Mouse (Mus musculus) B cell, adult 2 months (primary cell): Measurements from ENCODE around the gene Pnpla1.

ENCODE experiments used
- DNase-seq, 2 experiments: peaks; one replicate each; pipeline ENCODE4 v3.0.0; 2022

The Pnpla1 gene

DNA sequence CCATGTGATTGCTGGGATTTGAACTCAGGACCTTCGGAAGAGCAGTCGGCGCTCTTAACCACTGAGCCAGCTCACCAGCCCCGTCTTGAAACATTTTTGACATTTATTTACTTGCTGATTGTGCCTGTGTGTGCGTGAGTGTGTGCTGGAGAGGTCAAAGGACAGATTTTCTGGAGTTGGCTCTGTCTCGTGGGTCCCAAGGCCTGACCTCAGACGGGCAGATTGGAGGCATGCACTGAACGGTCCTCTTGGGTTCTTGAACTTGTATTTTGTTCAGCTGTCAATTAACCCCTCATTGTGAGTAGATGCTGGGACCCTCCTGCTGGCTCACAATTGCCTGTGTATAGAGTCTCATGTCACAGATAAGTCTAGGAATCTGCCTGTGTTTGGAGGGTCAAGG lies 28.1 kb downstream of the Pnpla1 start:
- DNase-seq, result no peak

DNA sequence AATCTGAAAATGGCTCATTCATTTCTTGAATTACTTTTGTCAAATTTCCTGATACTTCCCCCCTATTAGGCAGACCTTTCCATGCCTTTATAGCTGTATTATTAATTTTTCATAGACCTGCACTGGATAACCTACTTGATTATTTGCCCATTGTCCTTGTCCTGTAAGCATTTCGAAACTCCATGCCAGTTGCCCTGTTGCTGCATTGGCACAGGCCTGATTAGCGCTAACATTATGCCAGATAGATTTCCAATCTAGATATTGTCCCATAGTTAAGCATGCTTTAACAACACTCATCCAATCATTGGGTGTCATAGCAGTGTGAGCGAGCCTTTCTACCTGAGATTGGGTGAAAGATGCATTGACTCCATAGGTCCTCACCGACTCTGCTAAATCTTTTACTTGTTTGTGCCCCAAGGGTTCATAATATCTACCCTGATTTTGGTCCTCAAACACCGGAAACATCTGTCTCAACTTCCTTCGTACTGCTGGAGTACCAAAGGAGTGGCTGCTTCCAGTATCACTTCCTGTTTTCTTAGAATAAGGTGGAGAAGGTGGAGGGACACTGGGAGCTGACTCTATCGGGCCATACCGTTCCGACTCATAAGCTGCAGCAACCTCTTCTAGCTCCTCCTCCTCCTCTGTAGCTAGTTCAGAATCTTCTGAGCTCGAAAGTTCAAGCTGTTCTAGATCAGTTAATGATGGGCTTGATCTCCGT lies 36.0 kb downstream of the Pnpla1 start:
- DNase-seq, result peak in 1 of 2 experiments; percentile 38

DNA sequence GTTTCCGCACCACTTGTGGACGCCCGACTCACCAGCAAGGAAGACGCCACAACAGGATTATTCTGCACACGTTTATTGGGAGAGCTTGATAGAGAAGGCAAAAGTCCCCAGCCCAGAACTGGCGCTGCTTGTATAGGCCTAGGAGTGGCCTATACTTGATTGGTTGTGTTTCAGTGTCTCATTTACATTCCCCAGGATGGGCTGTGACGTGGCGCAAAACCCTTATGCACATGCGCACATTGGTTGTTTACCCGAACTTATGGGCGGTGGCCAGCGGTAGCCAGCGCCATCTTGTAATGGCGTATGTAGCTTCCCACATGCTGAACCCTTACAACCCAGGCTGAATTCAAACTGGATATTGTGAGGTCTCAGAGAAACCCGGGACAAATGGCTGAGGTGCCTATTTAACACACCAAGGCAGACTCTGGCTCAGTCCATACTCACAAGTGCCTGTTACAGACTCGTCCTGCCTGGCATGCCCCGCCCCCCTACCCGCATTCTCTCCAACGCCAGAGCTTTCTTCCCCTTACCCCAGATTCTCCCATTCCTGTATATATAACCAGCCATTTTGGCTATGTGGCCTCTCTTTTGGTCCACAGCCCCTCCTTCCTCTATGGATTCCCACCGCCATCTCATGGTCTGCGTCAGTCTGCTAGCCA lies 37.1 kb downstream of the Pnpla1 start:
- no peak for DNase-seq

DNA sequence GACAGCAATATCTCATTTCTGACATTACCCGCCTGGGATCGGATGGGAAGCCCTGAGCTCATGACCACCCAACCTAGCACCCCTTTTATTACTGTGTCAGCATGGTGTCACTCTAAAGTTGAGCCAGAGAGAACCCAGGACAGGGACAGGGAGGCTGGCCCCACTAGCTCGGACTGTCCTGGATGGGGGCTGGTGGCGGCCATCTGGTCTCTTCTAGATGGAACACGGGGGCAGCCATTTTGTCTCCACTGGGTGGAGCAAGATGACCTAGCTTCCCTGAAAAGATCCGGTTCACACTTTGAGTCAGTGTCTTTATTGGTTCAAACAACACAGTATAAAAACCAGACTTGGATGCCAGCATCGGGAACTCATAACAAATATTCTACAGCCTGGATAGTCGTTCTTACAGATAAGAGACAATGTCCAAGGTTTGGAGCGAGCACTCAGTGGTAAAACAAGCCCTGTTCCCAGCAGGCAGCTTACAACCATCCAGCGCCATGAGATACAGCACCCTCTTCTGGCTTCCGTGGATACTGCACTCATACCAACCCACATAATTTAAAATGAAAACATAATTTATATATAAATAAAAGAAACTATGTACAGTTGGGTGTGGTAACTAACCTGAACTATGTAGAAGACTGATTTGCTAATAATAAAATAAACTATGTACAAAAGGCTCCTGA lies 38.0 kb downstream of the Pnpla1 start:
- DNase-seq, result no peak

DNA sequence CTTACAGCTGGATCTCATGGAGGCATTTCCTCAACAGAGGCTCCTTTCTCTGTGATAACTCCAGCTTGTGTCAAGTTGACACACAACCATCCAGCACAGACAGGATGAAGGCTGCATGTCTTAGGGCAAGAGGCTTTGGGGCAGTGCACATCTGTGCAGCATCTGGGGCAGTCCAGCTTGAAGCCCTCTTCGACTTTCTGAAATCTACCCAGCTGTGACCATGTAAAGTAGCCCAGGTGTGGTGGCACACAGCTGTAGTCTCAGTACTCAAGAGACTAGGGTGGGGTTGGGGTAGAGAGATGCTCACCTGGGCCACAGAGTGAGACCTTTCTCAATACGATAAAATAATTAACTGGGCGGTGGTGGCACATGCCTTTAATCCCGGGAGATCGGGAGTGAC lies 39.6 kb downstream of the Pnpla1 start:
- DNase-seq, result no peak

DNA sequence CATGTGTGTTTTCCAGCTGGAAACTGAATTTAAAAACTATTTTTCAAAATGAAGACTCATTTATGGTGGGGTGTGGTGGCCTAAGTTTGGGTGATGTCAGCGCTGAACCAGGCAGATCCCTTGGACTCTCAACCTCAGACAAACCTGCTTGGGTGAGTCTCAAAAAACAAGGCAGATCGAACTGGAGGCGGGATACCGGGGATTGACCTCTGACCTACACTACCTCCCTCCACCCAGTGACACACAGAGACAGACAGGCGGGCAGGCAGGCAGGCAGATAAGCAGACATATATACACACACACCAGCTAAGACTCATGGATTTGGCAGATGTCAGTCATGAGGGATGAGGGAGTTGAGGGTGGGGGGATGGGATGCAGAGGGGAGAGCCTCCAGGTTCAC lies 40.0 kb downstream of the Pnpla1 start:
- DNase-seq, result no peak

DNA sequence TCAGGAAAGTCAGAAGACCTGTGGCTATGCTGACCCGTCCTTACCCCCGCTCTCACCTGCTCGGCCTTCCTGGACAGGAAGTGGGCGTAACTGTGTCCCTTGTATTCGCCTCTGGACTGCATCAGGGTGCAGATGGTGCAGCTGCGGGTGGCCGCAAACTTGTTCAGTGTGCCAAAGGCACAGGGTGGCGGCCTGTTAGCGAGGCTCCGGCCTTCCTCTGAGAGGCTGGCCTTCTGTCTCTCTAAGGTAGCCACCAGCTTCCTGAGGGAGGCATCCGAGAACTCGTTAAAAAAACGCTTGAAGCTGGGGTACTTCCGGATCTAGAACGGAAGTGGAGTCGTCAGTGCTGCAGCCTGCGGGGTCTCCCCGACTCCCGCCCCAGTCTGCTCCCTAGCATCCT lies 41.2 kb downstream of the Pnpla1 start:
- no peak for DNase-seq

DNA sequence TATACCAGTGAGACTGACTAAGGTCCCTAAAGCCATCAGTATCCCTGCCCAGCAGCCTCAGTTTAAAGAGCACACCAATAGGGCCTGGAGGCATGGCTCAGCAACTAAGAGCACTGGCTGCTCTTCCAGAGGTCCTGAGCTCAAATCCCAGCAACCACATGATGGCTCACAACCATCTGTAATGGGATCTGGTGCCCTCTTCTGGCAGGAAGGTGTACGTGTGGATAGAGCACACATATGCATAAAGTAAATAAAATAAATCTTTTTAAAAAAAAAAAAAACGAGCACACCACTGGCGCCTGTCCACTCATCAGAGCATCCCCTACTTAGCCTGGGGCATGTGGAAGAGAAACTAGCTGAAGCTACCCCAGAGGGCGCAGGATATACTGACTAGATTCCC lies 43.3 kb downstream of the Pnpla1 start:
- DNase-seq, result no peak

DNA sequence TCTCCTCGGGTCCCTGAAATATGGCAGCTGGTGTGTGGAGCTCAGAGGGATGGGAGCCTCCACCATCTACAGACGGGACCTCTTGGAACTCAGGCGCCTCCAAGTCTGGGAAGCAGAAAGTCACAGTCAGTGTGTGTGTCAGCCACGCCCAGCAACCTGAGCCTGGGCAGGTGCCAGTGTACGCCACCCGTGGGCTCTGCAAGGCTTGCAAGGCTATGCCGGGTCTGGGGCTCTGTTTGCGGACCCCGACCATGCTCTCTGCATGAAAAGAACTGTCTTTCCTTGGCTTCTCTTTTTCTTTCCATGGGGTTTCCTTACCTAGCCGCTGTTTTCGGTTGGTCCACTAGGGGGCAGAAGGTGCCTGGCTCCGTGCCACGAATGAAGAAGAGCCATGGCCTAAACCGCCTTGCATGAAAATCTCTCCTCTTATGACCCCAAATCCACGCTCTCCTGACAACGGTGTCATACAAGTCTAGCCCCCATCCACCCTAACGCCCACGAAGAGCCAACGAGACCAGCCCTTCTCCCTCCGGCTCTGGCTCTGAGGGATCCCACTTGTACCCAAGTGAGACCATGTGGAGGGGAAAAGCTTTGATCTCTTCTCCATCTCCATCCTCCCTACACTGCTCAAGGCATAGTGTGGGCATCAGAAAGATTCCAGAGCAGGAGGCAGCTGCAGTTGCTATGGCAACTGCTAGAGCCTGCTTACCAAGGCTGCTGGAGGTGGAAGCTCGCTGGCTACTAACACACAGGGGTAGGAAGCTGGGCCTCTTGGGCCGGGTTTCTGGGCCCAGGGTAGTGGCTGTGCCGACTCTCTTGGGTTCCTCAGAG lies 46.5 kb downstream of the Pnpla1 start:
- peak; percentile 82 to 83 for DNase-seq

DNA sequence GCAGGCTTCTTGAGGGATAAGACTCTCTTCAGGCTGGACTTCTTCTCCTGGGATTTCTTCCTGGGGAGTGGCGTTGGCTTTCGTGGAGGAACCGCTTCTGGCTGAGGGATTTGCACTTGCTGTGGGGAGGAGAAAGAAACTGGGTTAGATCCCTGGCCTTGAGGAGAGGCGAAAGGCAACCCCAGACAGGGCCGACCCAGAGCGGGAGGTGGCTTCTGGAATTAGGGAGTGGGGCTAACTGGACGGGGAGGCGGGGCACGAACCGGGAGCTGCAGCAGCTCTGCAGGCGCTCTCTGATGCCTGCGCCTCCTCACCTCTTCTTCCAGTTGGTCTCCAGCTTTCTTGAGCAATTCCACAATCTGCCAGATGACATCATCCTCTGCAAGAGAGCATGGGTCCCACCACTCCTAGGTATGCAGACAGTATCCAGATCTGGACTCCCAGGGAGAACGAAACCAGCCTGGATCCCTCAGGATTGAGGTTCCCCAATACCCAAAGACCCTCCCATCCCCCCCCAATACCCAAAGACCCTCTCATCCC lies 47.2 kb downstream of the Pnpla1 start:
- no peak for DNase-seq

DNA sequence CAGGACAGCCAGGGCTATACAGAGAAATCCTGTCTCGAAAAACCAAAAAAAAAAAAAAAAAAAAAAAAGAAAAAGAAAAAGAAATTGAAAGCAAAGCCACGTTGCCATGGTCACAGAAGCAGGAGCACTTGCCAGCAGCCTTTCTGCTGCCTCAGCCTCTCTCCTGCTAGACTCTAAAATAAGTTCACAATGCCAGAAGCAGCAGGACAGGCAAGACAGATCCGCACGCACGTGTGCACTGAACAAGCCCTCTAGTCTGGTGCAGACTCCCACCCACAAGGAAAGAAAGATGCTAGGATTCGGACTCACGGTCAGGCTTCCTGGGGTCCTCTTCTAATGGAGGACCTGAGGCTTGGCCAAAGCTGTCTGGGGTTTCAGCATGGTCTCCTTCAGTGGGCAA lies 49.7 kb downstream of the Pnpla1 start:
- no peak for DNase-seq

DNA sequence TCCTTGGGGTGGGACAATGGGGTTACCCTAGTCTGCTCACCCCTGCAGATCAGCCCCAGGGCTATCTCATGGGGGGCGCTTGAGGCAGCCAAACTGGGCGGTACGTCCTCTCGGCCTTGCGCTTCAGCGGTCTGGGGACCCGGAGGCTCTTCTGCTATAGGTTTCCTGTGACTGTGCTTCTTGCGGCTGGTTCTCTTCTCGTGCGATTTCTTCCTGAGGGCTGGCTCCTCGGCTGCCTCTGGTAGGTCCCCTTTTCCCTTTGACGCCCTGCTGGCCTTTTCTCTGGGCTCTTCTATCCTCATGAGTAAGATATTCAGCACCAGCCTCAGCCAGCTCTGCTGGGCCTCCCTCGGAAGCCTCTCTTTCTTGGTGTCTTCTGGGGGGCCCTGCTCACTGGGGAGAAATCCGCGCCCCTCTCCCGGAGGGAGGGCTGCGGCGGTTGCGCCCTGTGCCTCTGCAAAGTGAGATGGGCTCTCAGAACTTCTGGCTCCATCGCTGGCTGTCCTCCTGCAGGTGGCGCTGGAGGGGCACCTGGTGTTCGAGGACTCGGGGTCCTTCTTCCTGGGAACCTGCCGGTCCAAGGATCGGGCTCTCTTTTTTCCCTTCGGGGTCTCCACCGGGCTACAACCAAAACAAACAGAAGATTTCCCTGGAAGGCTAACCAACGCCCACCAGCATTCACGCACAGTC lies 51.2 kb downstream of the Pnpla1 start:
- peak; percentile 61 to 62 for DNase-seq

DNA sequence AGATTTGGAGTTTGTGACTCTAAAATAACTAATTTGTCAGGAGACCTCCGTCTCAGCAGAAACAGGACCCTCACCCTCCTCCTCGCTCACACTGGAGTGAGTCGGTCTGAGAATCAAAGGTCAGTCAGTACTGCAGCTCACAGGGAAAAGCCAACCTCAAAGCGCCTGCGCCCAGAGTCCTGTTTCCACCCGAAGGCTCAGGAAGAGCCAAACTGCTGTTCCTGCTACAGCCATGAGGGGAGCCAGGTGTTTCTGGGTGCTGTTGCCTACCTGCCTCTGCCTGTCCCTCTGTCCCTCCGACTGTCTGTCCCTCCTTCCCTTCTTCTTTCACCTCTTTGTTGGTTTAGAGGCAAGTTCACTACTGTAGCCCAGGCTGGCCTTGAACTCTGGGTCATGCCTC lies 51.9 kb downstream of the Pnpla1 start:
- no peak for DNase-seq

DNA sequence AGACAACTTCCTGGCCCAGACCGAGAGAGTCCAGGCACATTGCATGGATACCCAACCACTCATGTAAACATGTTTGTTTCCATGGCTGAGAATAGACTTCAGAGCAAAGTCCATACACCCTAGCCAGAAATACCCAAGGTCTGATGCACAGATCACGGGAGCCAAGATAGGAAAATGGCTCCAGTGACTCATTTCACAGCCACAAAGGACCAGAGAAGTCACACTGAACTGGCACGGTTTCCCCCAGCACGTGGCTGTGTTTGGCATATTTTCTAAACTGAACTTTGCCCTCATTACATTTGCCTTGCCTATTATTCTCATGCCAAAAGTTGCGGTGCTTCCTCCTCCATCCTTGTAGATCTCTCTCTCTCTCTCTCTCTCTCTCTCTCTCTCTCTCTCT lies 55.0 kb downstream of the Pnpla1 start:
- no peak for DNase-seq

DNA sequence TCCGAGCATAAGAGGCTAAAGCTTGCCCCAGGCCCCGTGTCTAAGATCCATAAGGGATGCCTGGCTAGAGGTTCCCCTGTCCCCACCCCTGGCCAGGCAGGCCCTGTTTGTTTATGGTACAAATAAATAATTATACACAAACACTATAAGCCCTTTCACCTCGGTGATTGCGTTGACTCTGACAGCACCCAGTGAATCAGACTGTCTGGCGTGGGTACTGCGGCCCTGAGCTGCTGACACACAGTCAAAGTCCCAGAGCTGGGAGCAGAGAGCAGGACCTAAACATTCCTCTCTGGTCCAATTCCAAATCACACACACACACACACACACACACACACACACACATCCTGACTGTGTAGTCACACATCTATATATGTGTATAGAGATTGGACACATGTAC lies 55.7 kb downstream of the Pnpla1 start:
- no peak for DNase-seq

DNA sequence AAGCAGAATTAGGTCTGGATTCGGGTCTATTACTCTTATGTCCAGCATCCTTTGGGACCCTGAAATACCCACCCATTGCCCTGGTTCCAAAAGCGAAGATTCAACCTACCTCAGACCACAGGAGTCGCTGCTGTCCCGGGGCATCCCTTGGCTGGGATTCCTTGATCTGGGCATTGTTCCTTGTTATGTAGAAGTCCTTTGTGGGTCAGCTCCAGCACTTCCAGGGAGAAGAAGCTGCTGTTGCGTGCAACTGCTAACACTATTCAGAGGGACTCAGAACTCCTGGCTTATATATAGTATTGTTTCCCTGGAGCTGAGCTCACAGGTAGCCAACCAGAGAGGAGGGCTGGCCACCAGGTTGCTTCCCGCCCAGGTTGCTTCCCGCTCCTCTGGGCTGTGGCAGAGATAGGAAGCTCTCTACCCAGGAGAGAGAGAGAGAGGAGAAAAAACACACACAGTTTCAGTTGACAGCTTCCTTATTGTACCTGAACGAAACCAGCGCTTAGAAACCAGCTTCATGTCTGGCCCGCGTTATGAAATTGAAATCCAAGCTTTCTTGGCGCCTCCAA lies 56.9 kb downstream of the Pnpla1 start, which contains the start of gene 4930539E08Rik:
4930539E08Rik (minus strand) TSS at position 265 of the 569 bp plus-strand sequence.
- no peak for DNase-seq

DNA sequence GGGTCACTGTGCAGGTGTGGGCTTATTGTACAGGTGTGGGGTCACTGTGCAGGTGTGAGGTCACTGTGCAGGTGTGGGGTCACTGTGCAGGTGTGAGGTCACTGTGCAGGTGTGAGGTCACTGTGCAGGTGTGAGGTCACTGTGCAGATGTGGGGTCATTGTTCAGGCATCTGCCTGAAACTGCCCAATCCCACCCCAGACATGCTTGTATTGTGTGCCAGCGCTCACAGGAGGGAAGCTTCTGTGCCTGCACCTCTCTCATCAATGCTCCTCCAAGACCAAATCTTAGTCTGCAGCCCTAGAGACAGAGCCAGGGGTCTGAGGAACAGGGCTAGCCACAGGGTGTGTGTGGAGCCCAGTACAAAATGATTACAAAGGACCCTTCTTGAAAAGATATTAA lies 58.3 kb downstream of the Pnpla1 start:
- DNase-seq, result no peak

DNA sequence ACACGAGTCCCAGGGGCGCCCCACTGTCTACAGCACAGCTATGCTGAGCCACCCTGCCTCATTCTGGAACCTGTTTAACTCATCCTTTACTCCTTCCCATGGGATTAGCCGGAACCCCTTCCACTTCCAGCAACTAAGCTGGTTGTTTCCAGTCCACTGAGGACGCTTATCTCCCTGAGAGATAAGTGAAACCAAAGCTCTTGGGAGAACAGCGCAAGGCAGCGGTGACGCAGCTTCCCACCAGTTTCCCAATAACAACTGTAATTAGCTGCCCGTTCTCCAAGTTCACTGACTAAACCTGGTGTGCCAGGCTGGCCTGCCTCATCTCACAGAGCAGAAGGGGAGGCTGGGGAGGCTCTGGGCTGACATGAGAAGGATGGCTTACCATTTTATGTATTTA lies 62.9 kb downstream of the Pnpla1 start:
- DNase-seq, result no peak

DNA sequence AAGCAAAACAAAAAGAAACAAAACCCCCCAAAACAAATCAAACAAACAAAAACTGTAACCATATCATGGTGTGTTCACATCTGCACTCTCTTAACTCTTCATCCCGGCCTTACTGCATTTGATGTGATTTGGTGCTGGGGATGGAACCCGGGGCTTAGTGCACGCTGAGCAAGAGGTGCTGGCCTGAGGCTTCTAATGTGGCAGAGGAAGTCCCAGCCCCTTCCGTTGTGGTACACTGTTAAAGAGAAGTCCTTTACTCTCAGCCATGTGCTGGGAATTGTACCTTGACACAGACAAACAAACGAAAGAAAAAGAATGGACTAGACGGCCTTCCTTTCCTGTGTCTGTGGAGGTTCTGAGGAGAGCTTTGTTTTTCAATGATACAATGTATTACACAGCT lies 63.9 kb downstream of the Pnpla1 start:
- DNase-seq, result no peak

DNA sequence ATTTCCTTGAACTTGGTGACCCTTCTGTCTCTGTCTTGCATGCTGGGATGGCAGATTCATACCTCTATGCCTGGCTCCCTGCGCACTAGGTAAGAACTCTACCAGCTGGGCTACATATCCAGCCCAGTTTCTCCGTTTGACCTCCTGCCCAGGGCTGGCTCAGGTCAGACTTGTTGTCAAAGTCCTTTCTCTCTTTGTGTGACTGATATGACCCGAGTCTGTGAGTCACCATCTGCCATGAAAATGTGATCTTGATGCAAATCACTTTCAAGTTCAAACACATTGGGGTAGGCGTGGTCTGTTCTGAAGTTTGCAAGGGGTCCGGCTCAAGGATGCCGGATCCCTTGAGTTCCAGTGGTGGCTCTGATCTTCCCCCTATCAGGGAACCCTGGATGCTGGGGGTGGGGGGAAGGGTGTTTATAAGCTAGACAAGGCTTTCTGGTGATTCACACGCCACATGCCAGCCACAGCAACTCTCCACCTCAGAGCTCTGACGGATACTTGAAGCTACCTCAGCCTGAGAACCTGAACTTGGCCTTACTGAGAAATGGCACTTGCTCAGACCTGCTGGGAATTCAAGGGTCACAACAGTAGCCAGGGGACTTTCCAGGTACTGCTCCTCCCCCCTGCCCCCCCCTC lies 66.9 kb downstream of the Pnpla1 start:
- DNase-seq, result no peak

DNA sequence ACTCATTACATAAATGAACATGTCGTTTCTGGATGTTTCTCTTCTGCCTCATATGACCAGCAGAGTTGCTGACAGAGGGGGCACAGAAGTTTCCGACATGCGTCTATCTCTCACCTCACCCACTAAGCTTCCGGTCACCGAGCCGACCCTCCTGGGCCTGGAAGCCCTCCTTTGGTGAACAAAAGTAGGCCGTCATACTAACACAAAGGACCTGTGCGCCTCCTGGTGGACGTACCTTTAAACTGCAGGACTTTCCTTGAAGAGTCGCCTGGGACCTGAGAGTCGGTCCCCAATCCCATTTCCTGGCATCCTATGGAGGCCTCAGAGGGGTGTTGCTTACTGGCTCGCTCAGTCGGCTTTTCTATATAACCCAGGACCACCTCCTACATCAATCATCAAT lies 68.2 kb downstream of the Pnpla1 start:
- peak; percentile 82 to 83 for DNase-seq
